Mouse (Mus musculus) granulocyte monocyte progenitor cell, adult 5-6 weeks (primary cell): ENCODE data around the gene Miga1. TPM values are rescaled to one million over a fixed set of nuclear protein-coding genes. Genes with fewer than 3 reads are reported as not detected.

Experiments used
- ATAC-seq: replicated peaks from 2 replicates; pipeline ENCODE4 v1.8.0; 2016; ENCODE audit warnings: mild to moderate bottlenecking, moderate TSS enrichment, inconsistent platforms; ENCODE audit not compliant: poor library complexity, severe bottlenecking
- total RNA-seq, 2 experiments: library from RNA; stranded (forward) in 1 of 2; stranded (reverse) in 1 of 2; fragments of 200-712, 200-1000 nt in 1 of 2; fragments of >200 nt in 1 of 2; fragmentation: Nextera tagmentation in 1 of 2; gene quantifications; 2 replicates each; pipeline ENCODE4 v1.2.3; 2014 to 2017

Miga1 gene
- total RNA-seq, 2 experiments from 2014 or later: 16.6 to 33.7 TPM

DNA sequence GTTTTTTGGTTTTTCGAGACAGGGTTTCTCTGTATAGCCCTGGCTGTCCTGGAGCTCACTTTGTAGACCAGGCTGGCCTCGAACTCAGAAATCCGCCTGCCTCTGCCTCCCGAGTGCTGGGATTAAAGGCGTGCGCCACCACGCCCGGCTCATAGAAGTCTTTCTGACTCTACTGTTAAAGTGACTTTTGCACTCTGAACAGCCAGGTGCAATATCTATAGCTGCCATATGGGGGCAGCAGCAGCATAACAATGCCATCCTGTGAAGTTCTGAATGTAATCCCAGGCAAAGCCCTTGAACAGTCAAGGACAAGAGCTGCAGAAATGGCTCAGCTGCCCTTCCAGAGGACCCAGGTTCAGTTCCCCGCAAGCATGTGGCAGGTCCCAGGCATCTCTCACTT is 80.8 kb downstream of the Miga1 start:
- peak; percentile 80 for ATAC-seq

DNA sequence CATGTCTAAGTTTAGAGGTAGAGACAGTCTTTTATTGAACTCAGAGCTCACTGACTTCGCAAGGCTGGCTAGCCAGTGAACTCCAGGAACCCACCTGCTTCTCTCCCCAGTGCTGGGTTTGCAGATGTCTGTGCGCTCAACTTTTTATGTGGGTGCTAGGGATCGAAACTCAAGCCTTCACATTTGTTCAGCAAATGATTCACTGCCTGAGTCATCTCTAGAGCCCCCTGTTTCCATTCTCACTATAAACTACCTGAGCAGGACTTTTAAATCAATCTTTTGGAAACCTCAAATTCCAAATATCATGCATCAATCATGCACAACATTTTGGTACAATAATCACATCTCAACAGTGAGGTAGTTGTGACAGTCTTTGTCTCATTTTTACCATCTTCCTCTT is 82.7 kb downstream of the Miga1 start:
- no peak for ATAC-seq

DNA sequence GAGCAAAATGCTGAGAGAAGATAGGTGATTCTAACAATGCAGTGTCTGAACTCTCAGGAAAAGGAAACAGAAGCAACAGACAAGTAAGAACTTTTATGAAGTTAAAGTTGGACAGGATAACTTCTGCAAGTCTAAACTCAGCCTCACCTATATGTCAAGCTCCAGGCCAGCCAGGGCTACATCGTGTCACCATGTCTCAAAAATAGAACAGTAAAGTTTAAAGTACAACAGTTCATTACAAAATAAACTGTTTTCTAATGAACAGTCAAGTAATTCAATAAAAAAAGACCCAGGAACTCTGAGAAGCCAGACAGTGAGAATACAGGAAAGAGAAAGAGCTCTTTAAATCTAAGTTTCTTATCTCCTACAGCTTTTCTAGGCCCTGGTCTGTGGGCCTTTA is 89.7 kb downstream of the Miga1 start:
- no peak for ATAC-seq

DNA sequence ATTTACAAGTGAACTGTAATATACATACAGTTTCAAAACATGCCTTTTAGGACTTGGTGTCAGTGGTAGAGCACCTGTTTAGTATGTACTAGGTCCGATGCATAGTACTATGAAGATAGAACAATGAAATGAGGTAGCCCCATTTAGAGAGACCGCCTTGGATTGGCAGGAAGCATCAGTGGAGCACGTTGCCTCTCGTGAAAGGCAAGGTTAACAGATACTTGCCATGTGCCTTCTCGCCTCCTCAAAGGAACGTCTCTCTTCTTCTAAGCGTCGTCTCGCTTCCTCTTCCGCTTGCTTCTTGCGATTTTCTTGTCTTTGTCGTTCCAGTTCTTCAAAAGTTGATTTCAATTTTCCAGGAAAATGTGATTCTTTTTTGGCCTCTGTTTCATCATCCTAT is 92.5 kb downstream of the Miga1 start:
- ATAC-seq: no peak

DNA sequence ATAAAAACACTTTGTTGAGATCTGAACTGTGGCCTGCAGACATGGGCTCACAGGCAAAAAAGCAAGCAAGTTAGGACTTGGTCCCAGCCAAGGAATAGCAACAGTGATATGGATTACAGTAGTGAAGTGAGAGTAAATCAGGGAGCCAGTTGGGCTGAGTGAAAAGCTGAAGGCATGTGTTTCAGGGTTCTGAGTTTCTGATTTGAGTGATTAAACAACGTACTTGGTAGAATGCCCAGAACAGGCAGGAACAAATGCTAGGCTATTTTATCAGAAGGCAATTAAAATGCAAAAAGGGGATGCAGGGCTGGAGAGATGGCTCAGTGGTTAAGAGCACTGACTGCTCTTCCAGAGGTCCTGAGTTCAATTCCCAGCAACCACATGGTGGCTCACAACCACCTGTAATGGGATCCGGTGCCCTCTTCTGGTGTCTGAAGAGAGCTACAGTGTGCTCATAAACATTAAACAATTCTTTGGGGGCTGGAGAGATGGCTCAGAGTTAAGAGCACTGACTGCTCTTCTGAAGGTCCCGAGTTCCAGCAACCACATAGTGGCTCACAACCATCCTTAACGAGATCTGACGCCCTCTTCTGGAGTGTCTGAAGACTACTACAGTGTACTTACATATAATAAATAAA is 94.8 kb downstream of the Miga1 start:
- ATAC-seq: no peak

DNA sequence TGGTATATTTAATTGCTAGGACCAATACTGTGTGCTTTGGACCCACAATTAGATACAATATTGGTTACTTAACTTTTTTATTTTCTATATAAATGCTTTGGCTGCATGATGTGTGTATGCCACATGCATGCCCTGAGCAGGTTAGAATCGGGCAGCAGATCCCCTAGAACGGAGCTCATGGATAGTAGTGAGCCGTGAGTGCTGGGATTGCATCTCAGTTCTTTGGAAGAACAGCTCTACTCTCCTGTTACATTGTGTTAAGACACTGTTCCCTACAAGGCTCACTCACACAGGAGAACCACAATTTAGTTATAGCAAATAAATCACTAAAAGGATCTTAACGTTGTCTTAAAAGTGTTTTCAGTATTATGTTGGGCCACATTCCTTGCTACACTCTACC is 96.9 kb downstream of the Miga1 start:
- ATAC-seq: no peak

DNA sequence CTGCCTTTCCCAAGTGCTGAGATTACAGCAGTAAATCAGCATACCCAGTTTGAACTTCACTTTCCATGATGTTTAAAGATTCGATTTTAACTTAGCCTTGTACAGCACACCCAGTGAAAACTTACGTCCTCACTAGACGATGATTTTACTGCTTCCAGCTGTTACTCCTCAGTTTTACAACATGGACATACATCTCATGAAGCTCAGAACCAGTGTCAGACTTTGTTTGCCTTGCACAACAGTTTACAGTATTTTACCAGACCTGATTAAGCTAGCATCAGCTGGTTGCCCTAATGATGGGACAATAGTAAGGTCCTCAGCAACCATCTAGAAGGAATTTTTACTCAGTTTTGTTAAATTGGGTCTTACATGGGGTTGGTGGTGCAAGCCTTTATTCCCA is 99.1 kb downstream of the Miga1 start:
- ATAC-seq: no peak

DNA sequence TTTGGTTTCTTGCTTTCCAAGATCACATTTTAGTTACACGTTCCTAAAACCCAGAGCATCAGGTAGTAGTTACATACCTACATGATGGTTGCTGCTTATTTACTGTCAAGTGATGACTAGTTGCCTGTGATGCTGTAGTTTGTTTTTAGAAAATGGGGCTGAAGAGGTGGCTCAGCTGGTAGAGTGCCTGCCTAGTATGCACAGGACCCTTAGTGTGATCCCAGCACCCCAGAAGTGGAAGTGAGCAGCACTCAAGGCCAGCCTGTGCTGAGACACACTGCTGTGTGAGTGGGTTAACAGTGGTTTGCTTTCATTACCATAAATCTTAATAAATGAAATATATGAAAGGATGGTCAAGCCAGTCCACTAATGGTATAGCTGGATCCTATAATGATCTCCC is 100.6 kb downstream of the Miga1 start:
- no peak for ATAC-seq

DNA sequence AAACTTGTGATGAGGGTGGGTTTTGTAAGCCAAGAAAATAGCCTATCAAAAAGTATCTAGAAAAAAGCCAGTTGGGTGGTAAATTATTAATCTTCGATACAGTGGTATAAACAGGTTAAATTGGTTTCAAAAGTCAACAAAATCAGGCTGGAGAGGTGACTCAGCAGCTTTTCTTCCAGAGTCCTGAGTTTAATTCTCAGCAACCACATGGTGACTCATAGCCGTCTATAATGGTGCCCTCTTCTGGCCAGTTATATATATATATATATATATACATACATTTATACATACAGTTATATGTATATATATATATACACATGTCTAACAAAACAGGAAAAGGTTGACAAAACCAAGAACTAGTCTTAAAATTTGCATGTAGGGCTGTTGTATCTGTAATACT is 101.4 kb downstream of the Miga1 start:
- ATAC-seq: peak; percentile 54

DNA sequence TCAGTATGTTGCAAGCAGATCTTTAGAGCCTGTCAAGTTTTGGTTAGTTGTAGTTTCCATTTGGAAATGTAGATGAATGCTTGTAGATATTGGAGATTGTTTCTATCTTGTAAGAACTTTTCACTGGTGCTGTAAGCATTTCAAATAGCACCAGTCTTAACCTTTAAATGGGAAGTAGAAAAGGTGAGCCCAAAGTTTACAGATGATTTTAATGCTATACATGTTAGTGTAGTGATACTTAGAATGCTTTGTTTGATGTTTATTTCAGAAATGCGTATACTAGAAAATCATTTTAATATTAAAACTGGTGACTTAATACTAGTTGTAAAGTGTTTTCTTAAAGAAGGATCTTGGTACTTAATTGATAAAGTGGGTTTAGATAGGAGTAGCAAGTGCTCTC is 104.4 kb downstream of the Miga1 start:
- no peak for ATAC-seq

DNA sequence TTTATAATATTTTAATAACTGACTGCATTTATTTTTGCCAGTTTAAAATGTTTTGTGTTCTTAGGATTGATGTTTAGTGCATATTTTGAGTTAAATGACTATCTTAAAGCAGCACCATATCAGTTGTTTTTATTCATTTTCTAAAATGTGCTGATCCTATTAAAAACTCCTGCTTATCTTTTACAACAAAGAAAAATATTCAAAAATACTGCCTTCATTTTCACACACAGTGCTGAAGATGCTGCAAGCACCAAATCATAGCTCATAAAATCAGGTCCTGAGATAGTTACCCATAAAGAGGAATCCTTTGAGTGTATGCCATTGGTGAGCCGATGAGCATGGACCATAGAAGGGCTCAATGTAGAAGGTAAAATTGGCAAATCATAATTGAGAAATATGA is 105.0 kb downstream of the Miga1 start:
- ATAC-seq: no peak

DNA sequence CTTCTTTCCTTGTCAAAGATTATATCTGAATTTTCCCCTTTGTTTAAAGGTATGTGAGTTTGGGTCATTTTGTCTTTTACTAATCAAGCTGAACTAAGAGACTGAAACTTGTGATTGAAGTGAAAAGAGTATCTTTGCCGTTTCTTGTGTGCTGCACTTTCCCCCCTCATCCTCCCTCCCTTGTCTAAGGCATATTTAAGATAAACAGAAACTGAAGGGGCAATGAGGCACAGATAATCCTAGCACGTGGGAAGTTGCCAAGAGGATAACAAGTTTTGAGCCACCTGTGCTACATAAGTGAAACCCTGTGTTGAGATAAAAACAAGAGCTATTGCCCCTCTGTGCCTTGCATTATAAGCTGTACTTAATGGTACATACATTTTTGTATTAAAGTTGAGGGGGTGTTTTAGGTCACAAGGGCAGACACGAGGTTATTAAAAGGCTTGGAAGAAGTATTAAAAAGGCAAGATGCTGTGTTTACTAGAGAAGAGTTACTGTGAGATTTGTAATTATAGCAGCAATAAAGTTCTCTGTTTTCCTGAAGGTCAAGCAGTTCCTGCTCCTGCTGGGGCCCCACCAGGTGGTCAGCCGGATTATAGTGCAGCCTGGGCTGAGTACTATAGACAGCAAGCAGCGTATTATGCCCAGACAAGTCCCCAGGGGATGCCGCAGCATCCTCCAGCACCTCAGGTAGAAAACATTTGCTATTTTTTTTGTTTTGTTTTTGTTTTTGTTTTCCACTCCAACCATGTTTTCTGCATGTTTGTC is 108.7 kb downstream of the Miga1 start:
- ATAC-seq: no peak

DNA sequence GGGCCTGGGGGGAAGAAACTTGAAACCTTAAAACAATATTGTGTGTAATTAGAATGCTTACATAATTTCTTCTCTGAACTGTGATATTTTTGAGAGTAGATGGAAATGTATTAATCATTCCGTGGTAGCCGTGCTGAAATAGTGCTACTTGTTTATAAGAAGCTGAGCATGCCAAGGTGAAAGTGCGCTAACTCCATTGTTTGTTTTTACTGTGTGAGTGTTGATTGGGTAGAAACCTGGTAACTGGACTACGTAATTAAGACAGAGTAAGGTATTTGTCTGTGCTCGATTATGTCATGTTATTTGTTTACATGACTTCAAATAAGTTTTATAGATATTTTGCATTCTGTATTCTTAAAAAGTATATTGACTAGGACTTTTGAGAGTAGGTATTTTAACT is 110.9 kb downstream of the Miga1 start:
- ATAC-seq: no peak

DNA sequence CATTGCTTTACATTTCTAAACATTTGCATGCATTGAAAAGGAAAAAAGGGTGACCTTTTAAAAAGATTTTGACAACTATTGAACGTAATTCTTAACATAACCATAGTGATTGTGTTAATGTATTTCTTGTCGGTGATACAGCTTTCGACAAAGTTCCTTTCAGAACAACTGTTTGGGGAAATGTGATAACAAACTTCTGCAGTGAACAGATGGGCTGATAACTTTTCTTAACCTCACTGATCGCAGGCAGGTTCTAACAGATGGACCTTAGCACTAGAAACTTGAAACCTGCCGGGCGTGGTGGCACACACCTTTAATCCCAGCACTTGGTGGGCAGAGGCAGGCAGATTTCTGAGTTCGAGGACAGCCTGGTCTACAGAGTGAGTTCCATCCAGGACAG is 111.4 kb downstream of the Miga1 start:
- no peak for ATAC-seq

DNA sequence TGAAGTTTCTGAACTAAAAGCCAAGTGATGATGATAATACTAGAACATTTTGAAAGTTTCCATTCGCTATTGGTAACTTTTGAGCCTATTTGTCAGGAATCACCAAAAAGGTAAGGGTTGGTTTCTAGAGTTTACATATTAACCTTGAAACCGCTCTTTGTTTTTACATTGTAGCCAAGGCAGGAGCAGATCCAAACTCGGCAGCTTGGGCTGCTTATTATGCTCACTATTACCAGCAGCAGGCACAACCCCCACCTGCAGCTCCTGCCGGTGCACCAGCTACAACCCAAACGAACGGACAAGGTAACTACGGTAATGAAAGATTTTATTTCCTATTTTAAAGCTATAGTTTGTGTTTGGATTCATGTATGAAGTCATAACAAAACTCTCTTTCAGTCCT is 114.3 kb downstream of the Miga1 start:
- no peak for ATAC-seq

DNA sequence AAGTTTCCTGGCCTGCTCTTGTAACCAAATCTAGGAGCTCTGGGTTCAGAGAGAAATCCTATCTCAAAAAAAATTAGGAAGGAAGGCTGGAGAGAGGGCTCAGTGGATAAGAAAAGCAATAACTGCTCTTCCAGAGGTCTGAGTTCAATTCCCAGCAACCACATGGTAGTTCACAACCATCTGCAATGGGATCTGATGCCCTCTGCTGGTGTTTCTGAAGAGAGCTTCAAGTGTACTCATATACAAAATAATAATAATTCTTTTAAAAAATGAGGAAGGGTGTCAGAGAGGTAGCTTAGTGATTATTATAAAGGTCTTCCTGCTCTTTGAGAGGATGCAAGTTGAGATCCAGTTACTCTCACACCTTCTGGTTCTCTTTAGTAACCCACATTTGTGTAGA is 115.3 kb downstream of the Miga1 start:
- no peak for ATAC-seq

Other genes starting within 250 kb of the Miga1 start
- not detected in 2 replicates for gene Gipc2, start 174.2 kb downstream of the Miga1 start, total RNA-seq (2014; fragmentation: Nextera tagmentation)
- not detected in 2 replicates for gene Gipc2, start 174.2 kb downstream of the Miga1 start, total RNA-seq (2017)
- 17.9 and 19.5 TPM in 2 replicates for gene Dnajb4, start 130.1 kb downstream of the Miga1 start, total RNA-seq (2014; fragmentation: Nextera tagmentation)
- 46.1 and 46.7 TPM in 2 replicates for gene Dnajb4, start 130.1 kb downstream of the Miga1 start, total RNA-seq (2017)
- gene Fubp1, start 130.0 kb downstream of the Miga1 start, total RNA-seq (2014; fragmentation: Nextera tagmentation): 173 and 191 TPM in 2 replicates
- gene Fubp1, start 130.0 kb downstream of the Miga1 start, total RNA-seq (2017): 225 and 260 TPM in 2 replicates
- gene Nexn, start 74.1 kb downstream of the Miga1 start, total RNA-seq (2014; fragmentation: Nextera tagmentation): not detected in 2 replicates
- not detected in 2 replicates for gene Nexn, start 74.1 kb downstream of the Miga1 start, total RNA-seq (2017)
- 24.7 and 25.8 TPM in 2 replicates for gene Usp33, start 6.1 kb upstream of the Miga1 start, total RNA-seq (2014; fragmentation: Nextera tagmentation)
- gene Usp33, start 6.1 kb upstream of the Miga1 start, total RNA-seq (2017): 48.4 and 49.6 TPM in 2 replicates
- gene Zzz3, start 55.1 kb upstream of the Miga1 start, total RNA-seq (2014; fragmentation: Nextera tagmentation): 40.1 and 47.2 TPM in 2 replicates
- 57.0 and 58.4 TPM in 2 replicates for gene Zzz3, start 55.1 kb upstream of the Miga1 start, total RNA-seq (2017)